In genomic region chr12:28589090-28589868, GRCm38 (mm10) we compare ENCODE assay signal across 8 mouse cellular contexts. TPM values are rescaled to one million over a fixed set of nuclear protein-coding genes. Genes with fewer than 3 reads are reported as not detected.
DNase-seq lines count a peak whose midpoint lies in the region; ATAC-seq and TF ChIP-seq lines count a peak whose summit lies in the region.

No protein-coding gene starts in this region.

- H3K27me3 ChIP-seq in E14TG2a.4 (ENCODE audit: insufficient read depth, low read length), result peaks cover 28% of the 10 kb centered on the region
- peaks cover 30% of the 10 kb centered on the region for H3K27me3 ChIP-seq in forebrain, embryonic 12.5 days
- peaks cover 7% of the 10 kb centered on the region for H3K27me3 ChIP-seq in heart, embryonic 16.5 days (ENCODE audit: control insufficient read depth, insufficient read depth, low read length)
- H3K27me3 ChIP-seq in liver, embryonic 14.5 days (ENCODE audit: control insufficient read depth, insufficient read depth, low read length), result no peaks in the 10 kb centered on the region
- H3K27me3 ChIP-seq in neural tube, embryonic 13.5 days, result no peaks in the 10 kb centered on the region

- H3K4me1 ChIP-seq in E14TG2a.4 (replicated peaks; ENCODE audit: low read depth, low read length), result peaks cover 11% of the 10 kb centered on the region; the same call in 1 of the 2 replicates
- H3K4me1 ChIP-seq in forebrain, embryonic 12.5 days, result peaks cover 19% of the 10 kb centered on the region
- no peaks in the 10 kb centered on the region for H3K4me1 ChIP-seq in heart, embryonic 16.5 days (ENCODE audit: control insufficient read depth, insufficient read depth, low read length)
- H3K4me1 ChIP-seq in liver, embryonic 14.5 days (replicated peaks; ENCODE audit: control insufficient read depth in 2 of 2, insufficient read depth in 2 of 2, low read length in 1 of 2), result no peaks in the 10 kb centered on the region
- H3K4me1 ChIP-seq in neural tube, embryonic 13.5 days (replicated peaks), result peaks cover 32% of the 10 kb centered on the region

- peak overlapping the region; percentile 58 for H3K9ac ChIP-seq in forebrain, embryonic 12.5 days
- peak overlapping the region; percentile 31; the same call in 1 of the 2 replicates for H3K9ac ChIP-seq in heart, embryonic 16.5 days (ENCODE audit: low read length)
- H3K9ac ChIP-seq in liver, embryonic 14.5 days (replicated peaks), result no peak overlapping the region
- H3K9ac ChIP-seq in neural tube, embryonic 13.5 days, result peak overlapping the region; percentile 62

- peak overlapping the region; percentile 20; the same call in 1 of the 2 replicates for H3K4me3 ChIP-seq in E14TG2a.4 (replicated peaks; ENCODE audit: low read length)
- peak overlapping the region; percentile 45 for H3K4me3 ChIP-seq in forebrain, embryonic 12.5 days (replicated peaks)
- peak overlapping the region; percentile 45 for H3K4me3 ChIP-seq in heart, embryonic 16.5 days (ENCODE audit: low read length)
- peak overlapping the region in 1 of 2 experiments; percentile 8; a peak in 1 of 4 replicates for H3K4me3 ChIP-seq in liver, embryonic 14.5 days (ENCODE audit: insufficient read depth in 1 of 2, low read depth in 2 of 2, low read length in 2 of 2)
- H3K4me3 ChIP-seq in neural tube, embryonic 13.5 days, result peak overlapping the region; percentile 36

- TF ChIP-seq EP300 in liver, embryonic 14.5 days (IDR thresholded peaks at IDR 0.05; ENCODE audit: low read depth), result no peak

- peak; percentile 88 for ATAC-seq in forebrain, embryonic 12.5 days (ENCODE audit: low FRiP score)
- peak; percentile 82 for ATAC-seq in heart, embryonic 16.5 days (replicated peaks; ENCODE audit: extremely low read depth, insufficient read depth, low FRiP score)
- ATAC-seq in liver, embryonic 14.5 days (ENCODE audit: insufficient read depth), result peak; percentile 58; the same call in 1 of the 2 replicates
- ATAC-seq in neural tube, embryonic 13.5 days (ENCODE audit: low read depth), result peak; percentile 98

- peak overlapping the region; percentile 75 for H3K4me2 ChIP-seq in forebrain, embryonic 12.5 days
- peak overlapping the region; percentile 63 for H3K4me2 ChIP-seq in heart, embryonic 16.5 days (ENCODE audit: low read depth, low read length)
- peak overlapping the region; percentile 41 for H3K4me2 ChIP-seq in liver, embryonic 14.5 days (ENCODE audit: low read depth)
- H3K4me2 ChIP-seq in neural tube, embryonic 13.5 days, result peak overlapping the region; percentile 60

- H3K36me3 ChIP-seq in E14TG2a.4 (ENCODE audit: insufficient read depth, low read length), result no peaks in the 10 kb centered on the region
- H3K36me3 ChIP-seq in forebrain, embryonic 12.5 days (replicated peaks), result no peaks in the 10 kb centered on the region
- H3K36me3 ChIP-seq in heart, embryonic 16.5 days (ENCODE audit: control insufficient read depth, insufficient read depth), result no peaks in the 10 kb centered on the region
- H3K36me3 ChIP-seq in liver, embryonic 14.5 days (replicated peaks; ENCODE audit: control insufficient read depth, insufficient read depth, low read depth), result no peaks in the 10 kb centered on the region
- no peaks in the 10 kb centered on the region for H3K36me3 ChIP-seq in neural tube, embryonic 13.5 days

- H3K27ac ChIP-seq in forebrain, embryonic 12.5 days, result peak overlapping the region; percentile 42; the same call in 1 of the 2 replicates
- no peak overlapping the region for H3K27ac ChIP-seq in heart, embryonic 16.5 days (ENCODE audit: low read length)
- no peak overlapping the region for H3K27ac ChIP-seq in liver, embryonic 14.5 days
- H3K27ac ChIP-seq in neural tube, embryonic 13.5 days (replicated peaks), result peak overlapping the region; percentile 83

- H3K9me3 ChIP-seq in E14TG2a.4 (ENCODE audit: low read length), result no peaks in the 10 kb centered on the region
- H3K9me3 ChIP-seq in forebrain, embryonic 12.5 days, result no peaks in the 10 kb centered on the region
- H3K9me3 ChIP-seq in heart, embryonic 16.5 days (replicated peaks; ENCODE audit: control insufficient read depth, low read length), result no peaks in the 10 kb centered on the region
- H3K9me3 ChIP-seq in liver, embryonic 14.5 days (ENCODE audit: control insufficient read depth, low read length), result no peaks in the 10 kb centered on the region
- no peaks in the 10 kb centered on the region for H3K9me3 ChIP-seq in neural tube, embryonic 13.5 days

- peak; percentile 51 for TF ChIP-seq CTCF in E14TG2a.4 (conservative IDR thresholded peaks at IDR 0.05; ENCODE audit: low read length)
- TF ChIP-seq CTCF in liver, embryonic 14.5 days (IDR thresholded peaks at IDR 0.05; ENCODE audit: low read depth), result peak; percentile 85

- WGBS in forebrain, embryonic 12.5 days, result 9% methylated on average over 23 of the region's 24 CpGs
- WGBS in heart, embryonic 16.5 days, result 7% methylated on average over 24 of the region's 24 CpGs
- 9% methylated on average over 24 of the region's 24 CpGs for WGBS in liver, embryonic 14.5 days (ENCODE audit: insufficient replicate concordance)
- 9% methylated on average over 24 of the region's 24 CpGs for WGBS in neural tube, embryonic 13.5 days

- peak; percentile 65 for DNase-seq in c-Kit-positive CD71-negative TER-119-negative erythroid progenitor cells, embryonic 14.5 days (ENCODE audit: low read depth)
- DNase-seq in kidney, postnatal 36 days, result peak; percentile 78 to 88
- DNase-seq in liver, embryonic 14.5 days (ENCODE audit: low read depth in 3 of 3, low spot score in 3 of 3), result peak; percentile 27 to 29 (median 27)
- DNase-seq in telencephalon, adult 2 months (ENCODE audit: low read depth, low spot score), result peak; percentile 87

RNA-seq across cellular contexts. Expression of gene Allc, which starts 7.0 kb away (rescaled TPM):
- polyA plus RNA-seq in forebrain, embryonic 12.5 days (2016; fragmentation: Nextera tagmentation; extraction: Ambion mirVana), result not detected in 2 replicates
- not detected in 2 replicates for polyA plus RNA-seq in heart, embryonic 16.5 days (2015; fragmentation: Nextera tagmentation; extraction: Ambion mirVana)
- not detected in 2 replicates for polyA plus RNA-seq in liver, embryonic 14.5 days (2012; rRNA removed)
- polyA plus RNA-seq in liver, embryonic 14.5 days (2014; fragmentation: Nextera tagmentation; extraction: Ambion mirVana), result not detected in 2 replicates
- polyA plus RNA-seq in neural tube, embryonic 13.5 days (2015; fragmentation: Nextera tagmentation; extraction: Ambion mirVana), result 0.18 and 0.19 TPM in 2 replicates

RNA-seq across cellular contexts. Expression of gene Colec11, which starts 33.9 kb away (rescaled TPM):
- polyA plus RNA-seq in forebrain, embryonic 12.5 days (2016; fragmentation: Nextera tagmentation; extraction: Ambion mirVana), result 0.22 and 0.23 TPM in 2 replicates
- polyA plus RNA-seq in heart, embryonic 16.5 days (2015; fragmentation: Nextera tagmentation; extraction: Ambion mirVana), result 19.5 and 20.7 TPM in 2 replicates
- 6.1 and 8.7 TPM in 2 replicates for polyA plus RNA-seq in liver, embryonic 14.5 days (2012; rRNA removed)
- 12.8 and 13.1 TPM in 2 replicates for polyA plus RNA-seq in liver, embryonic 14.5 days (2014; fragmentation: Nextera tagmentation; extraction: Ambion mirVana)
- polyA plus RNA-seq in neural tube, embryonic 13.5 days (2015; fragmentation: Nextera tagmentation; extraction: Ambion mirVana), result 0.93 and 1.4 TPM in 2 replicates

RNA-seq across cellular contexts. Expression of gene Dcdc2c, which starts 37.1 kb away (rescaled TPM):
- 0.13 TPM in 1 of 2 replicates, not detected in the other for polyA plus RNA-seq in forebrain, embryonic 12.5 days (2016; fragmentation: Nextera tagmentation; extraction: Ambion mirVana)
- polyA plus RNA-seq in heart, embryonic 16.5 days (2015; fragmentation: Nextera tagmentation; extraction: Ambion mirVana), result 0.09 and 0.16 TPM in 2 replicates
- not detected in 2 replicates for polyA plus RNA-seq in liver, embryonic 14.5 days (2012; rRNA removed)
- not detected in 2 replicates for polyA plus RNA-seq in liver, embryonic 14.5 days (2014; fragmentation: Nextera tagmentation; extraction: Ambion mirVana)
- 0.11 TPM in 1 of 2 replicates, not detected in the other for polyA plus RNA-seq in neural tube, embryonic 13.5 days (2015; fragmentation: Nextera tagmentation; extraction: Ambion mirVana)

RNA-seq across cellular contexts. Expression of gene Rps7, which starts 46.5 kb away (rescaled TPM):
- polyA plus RNA-seq in forebrain, embryonic 12.5 days (2016; fragmentation: Nextera tagmentation; extraction: Ambion mirVana), result 650 and 690 TPM in 2 replicates
- polyA plus RNA-seq in heart, embryonic 16.5 days (2015; fragmentation: Nextera tagmentation; extraction: Ambion mirVana), result 327 and 342 TPM in 2 replicates
- 548 and 604 TPM in 2 replicates for polyA plus RNA-seq in liver, embryonic 14.5 days (2012; rRNA removed)
- polyA plus RNA-seq in liver, embryonic 14.5 days (2014; fragmentation: Nextera tagmentation; extraction: Ambion mirVana), result 640 and 652 TPM in 2 replicates
- polyA plus RNA-seq in neural tube, embryonic 13.5 days (2015; fragmentation: Nextera tagmentation; extraction: Ambion mirVana), result 517 and 523 TPM in 2 replicates

Comparison
In these comparisons a context has a peak if more than half of its experiments do, and no peak if none do; other contexts are left out.
1. DNase-seq: peak in every context shown above with its lines; median percentile 87 in telencephalon, adult 2 months; 83 in kidney, postnatal 36 days; 65 in c-Kit-positive CD71-negative TER-119-negative erythroid progenitor cells, embryonic 14.5 days; 27 in liver, embryonic 14.5 days.
2. H3K27ac ChIP-seq: peak in forebrain, embryonic 12.5 days (single experiment) and neural tube, embryonic 13.5 days (single experiment); none in heart, embryonic 16.5 days (single experiment) and liver, embryonic 14.5 days (single experiment).
3. Peak in every context shown above with its lines, with median percentiles within 50 percentile points of each other: ATAC-seq and H3K4me2 ChIP-seq.